Mouse (Mus musculus): ENCODE data around the gene Plekhh2. TPM values are rescaled to one million over a fixed set of nuclear protein-coding genes. Genes with fewer than 3 reads are reported as not detected.

Plekhh2 gene
- polyA plus RNA-seq (2012; rRNA removed), result 3.8 and 4.9 TPM in 2 replicates

- TF ChIP-seq CTCF (IDR thresholded peaks at IDR 0.05; ENCODE audit: borderline replicate concordance, extremely low read depth, insufficient read depth, insufficient read length), result no peak
- TF ChIP-seq POLR2A (IDR thresholded peaks at IDR 0.05; ENCODE audit: borderline replicate concordance, extremely low read depth, insufficient read depth, insufficient read length, poor library complexity, severe bottlenecking), result peak; percentile 56
- peak; percentile 94 for DNase-seq (ENCODE audit: low read depth)
These were observed at the start of gene Plekhh2 for GRCm38 (mm10) chr17:84511682-84512515. TSS of gene Plekhh2 (plus strand) at chr17:84511895.

- TF ChIP-seq CTCF (IDR thresholded peaks at IDR 0.05; ENCODE audit: borderline replicate concordance, extremely low read depth, insufficient read depth, insufficient read length) (0 out of 2 replicates have a peak, but pooled peaks have one; percentile 9), POLR2A (IDR thresholded peaks at IDR 0.05; ENCODE audit: borderline replicate concordance, extremely low read depth, insufficient read depth, insufficient read length, poor library complexity, severe bottlenecking) (0 out of 2 replicates have a peak, but pooled peaks have one; percentile 27)
- peak; percentile 99 for DNase-seq (ENCODE audit: low read depth)
These were observed 45.7 kb upstream of the Plekhh2 start, which contains the start of gene Thada for GRCm38 (mm10) chr17:84465753-84466608. TSS of gene Thada (minus strand) at chr17:84466205.

DNA sequence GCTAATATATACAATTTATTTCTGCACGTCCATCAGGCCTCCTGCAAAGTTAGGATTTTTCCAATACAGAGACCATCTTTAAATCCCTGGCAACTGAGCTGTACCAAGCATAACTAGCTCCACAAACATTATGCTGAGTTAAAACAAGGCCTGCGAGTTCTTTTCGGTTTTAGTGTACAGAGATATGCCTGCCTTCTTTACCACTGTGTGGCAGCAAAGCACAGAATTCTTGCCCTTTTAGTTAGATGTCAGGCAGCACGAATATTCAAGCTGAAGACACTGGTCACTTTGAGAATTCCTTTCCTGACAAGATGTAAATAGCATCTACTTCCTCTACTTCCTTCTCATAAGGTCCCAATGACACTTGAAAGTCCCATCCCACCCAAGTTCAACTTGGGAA, 37.4 kb upstream of the Plekhh2 start:
- peak; percentile 33; the same call in 1 of the 2 replicates for TF ChIP-seq CTCF (IDR thresholded peaks at IDR 0.05; ENCODE audit: borderline replicate concordance, extremely low read depth, insufficient read depth, insufficient read length)
- no peak for TF ChIP-seq POLR2A (IDR thresholded peaks at IDR 0.05; ENCODE audit: borderline replicate concordance, extremely low read depth, insufficient read depth, insufficient read length, poor library complexity, severe bottlenecking)
- peak; percentile 53 for DNase-seq (ENCODE audit: low read depth)

GRCm38 (mm10) chr17:84477176-84477575, 34.5 kb upstream of the Plekhh2 start:
- no peak for DNase-seq (ENCODE audit: low read depth)

DNA sequence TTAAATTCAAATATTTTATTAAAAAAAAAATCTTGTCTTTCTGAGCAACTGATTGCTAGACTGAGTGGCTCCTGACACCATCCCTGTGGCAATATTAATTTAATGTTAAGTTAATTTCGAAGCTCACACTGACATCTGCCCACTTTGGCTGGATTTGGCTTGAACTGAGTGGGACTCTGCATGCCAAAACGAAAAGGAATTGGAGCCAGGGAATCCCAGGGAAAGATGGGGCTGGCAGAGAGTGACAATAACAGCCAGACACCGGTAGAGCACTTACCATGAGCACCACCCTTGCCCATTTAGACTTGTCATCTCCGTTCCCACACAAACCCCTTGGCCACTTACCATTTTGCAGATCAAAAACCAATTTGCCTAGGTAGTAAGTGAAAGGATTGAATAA, 33.4 kb upstream of the Plekhh2 start:
- DNase-seq (ENCODE audit: low read depth), result peak; percentile 35
- TF ChIP-seq CTCF (IDR thresholded peaks at IDR 0.05; ENCODE audit: borderline replicate concordance, extremely low read depth, insufficient read depth, insufficient read length) (no peak), POLR2A (IDR thresholded peaks at IDR 0.05; ENCODE audit: borderline replicate concordance, extremely low read depth, insufficient read depth, insufficient read length, poor library complexity, severe bottlenecking) (no peak)

More at GRCm38 (mm10) chr17:84477176-84477575, 34.5 kb upstream of the Plekhh2 start:
- TF ChIP-seq POLR2A (IDR thresholded peaks at IDR 0.05; ENCODE audit: borderline replicate concordance, extremely low read depth, insufficient read depth, insufficient read length, poor library complexity, severe bottlenecking), result no peak
- TF ChIP-seq CTCF (IDR thresholded peaks at IDR 0.05; ENCODE audit: borderline replicate concordance, extremely low read depth, insufficient read depth, insufficient read length), result no peak

DNA sequence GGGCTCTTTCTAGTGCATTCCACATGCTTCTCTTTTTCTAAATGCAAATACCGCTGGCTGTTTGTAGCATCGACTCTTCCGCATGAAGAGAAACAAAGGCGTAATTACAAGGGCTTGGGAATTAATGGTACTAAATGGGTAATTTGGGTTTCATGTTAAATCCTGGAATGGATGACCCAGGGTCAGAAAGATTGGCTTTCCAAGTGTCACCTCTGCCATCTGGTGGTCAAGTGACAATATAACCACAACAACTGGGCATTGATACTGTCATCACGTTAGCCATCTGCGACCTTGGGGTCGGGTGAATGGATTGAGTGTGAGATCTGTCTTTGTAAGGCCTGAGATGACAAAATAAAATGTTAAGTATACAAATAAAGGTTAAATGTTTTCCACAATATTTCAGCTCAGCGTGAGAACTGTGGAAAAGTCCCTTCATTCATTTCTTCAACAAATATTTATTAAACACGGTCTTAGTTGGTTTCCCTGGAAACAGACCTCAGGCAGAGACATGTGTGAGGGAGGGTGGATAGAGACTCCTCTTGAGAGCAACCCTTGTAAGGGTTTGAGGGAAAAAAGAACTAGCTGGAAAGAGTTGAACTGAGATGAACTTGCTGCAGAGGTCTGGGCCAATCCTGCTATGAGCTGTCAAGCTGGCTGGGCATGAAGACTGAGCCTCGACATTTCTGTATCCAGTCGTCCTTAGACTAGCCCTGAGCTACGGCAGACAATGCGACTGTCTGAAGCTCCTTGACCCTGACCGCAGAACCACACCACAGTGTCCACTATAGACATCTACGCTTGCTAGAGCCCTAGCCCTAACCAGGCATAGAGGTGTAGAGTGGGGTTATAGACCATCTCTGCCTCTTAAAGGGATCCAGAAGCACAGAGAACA, 31.0 kb upstream of the Plekhh2 start:
- DNase-seq (ENCODE audit: low read depth), result peak; percentile 67
- TF ChIP-seq CTCF (IDR thresholded peaks at IDR 0.05; ENCODE audit: borderline replicate concordance, extremely low read depth, insufficient read depth, insufficient read length) (peak; percentile 54; the same call in 1 of the 2 replicates), POLR2A (IDR thresholded peaks at IDR 0.05; ENCODE audit: borderline replicate concordance, extremely low read depth, insufficient read depth, insufficient read length, poor library complexity, severe bottlenecking) (no peak)

- TF ChIP-seq CTCF (IDR thresholded peaks at IDR 0.05; ENCODE audit: borderline replicate concordance, extremely low read depth, insufficient read depth, insufficient read length) (no peak), POLR2A (IDR thresholded peaks at IDR 0.05; ENCODE audit: borderline replicate concordance, extremely low read depth, insufficient read depth, insufficient read length, poor library complexity, severe bottlenecking) (no peak)
These were observed 28.9 kb upstream of the Plekhh2 start for GRCm38 (mm10) chr17:84482831-84483230.

GRCm38 (mm10) chr17:84483673-84484320, 27.9 kb upstream of the Plekhh2 start:
- no peak for DNase-seq (ENCODE audit: low read depth)
- TF ChIP-seq CTCF (IDR thresholded peaks at IDR 0.05; ENCODE audit: borderline replicate concordance, extremely low read depth, insufficient read depth, insufficient read length) (no peak), POLR2A (IDR thresholded peaks at IDR 0.05; ENCODE audit: borderline replicate concordance, extremely low read depth, insufficient read depth, insufficient read length, poor library complexity, severe bottlenecking) (no peak)

More at GRCm38 (mm10) chr17:84482831-84483230, 28.9 kb upstream of the Plekhh2 start:
- DNase-seq (ENCODE audit: low read depth), result no peak

GRCm38 (mm10) chr17:84487415-84487814, 24.3 kb upstream of the Plekhh2 start:
- DNase-seq (ENCODE audit: low read depth), result no peak
- TF ChIP-seq POLR2A (IDR thresholded peaks at IDR 0.05; ENCODE audit: borderline replicate concordance, extremely low read depth, insufficient read depth, insufficient read length, poor library complexity, severe bottlenecking) (no peak), CTCF (IDR thresholded peaks at IDR 0.05; ENCODE audit: borderline replicate concordance, extremely low read depth, insufficient read depth, insufficient read length) (no peak)
